Mouse (Mus musculus): ENCODE measurements around the gene Zfp329. TPM values are rescaled to one million over a fixed set of nuclear protein-coding genes. Genes with fewer than 3 reads are reported as not detected.
A peak's percentile ranks its signal among the peaks of the same experiment; 100 is the strongest.

Gene Zfp329
- polyA plus RNA-seq, 1 experiment from 2014 or later: 21.5 TPM

DNA sequence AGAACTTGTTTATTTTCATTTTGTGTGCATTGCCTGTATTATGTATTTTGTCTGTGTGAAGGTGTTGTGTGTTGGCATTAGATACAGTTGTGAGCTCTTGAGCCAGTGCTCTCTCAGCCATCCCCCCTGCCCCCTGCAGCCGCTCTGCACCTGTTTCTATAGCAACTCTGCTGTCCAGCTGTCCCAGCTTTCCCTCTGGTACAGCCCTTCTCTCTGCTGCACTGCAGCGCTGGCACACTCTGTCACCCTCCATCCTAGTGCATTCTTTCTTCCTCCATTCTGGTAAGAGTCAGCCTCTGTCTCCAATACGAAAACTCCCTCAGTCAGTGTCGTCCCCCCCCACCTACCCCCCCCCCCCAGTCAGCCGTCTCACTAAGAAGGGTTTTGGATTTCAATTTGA is 30.6 kb downstream of the Zfp329 start:
- H3K4me3 ChIP-seq: no peak overlapping the region
- no peak overlapping the region for H3K9ac ChIP-seq
- H3K36me3 ChIP-seq: no peaks in the 10 kb centered on the region
- no peak overlapping the region for H3K27ac ChIP-seq
- H3K9me3 ChIP-seq: no peaks in the 10 kb centered on the region
- 23% methylated on average over 5 of the region's 5 CpGs for WGBS
- H3K4me1 ChIP-seq: no peaks in the 10 kb centered on the region
- no peaks in the 10 kb centered on the region for H3K27me3 ChIP-seq
- no peak overlapping the region for H3K4me2 ChIP-seq
- no peak for ATAC-seq (ENCODE audit: insufficient number of reproducible peaks, insufficient read depth, low FRiP score, low TSS enrichment, low read depth)

DNA sequence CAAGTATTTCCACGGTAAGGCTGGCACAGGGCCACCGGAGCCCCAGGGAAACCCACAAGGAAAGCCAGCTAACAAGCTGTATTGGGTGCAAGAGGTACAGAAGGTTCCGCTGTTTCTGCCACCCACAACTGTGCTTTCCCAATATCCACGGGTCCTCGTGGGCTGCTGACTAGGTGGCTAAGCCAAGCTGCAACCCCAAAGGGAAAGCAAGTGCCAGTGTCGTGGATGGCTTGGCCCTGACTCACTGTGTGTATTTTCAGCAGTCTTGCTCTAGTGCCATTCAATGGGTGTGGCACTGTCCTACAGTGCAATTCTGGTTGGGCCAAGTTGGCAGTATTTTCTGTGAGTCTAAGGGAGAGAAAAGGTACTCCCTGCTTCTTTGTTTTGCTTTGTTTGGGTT is 31.3 kb downstream of the Zfp329 start:
- no peak overlapping the region for H3K4me2 ChIP-seq
- no peaks in the 10 kb centered on the region for H3K9me3 ChIP-seq
- no peak overlapping the region for H3K27ac ChIP-seq
- H3K9ac ChIP-seq: no peak overlapping the region
- 71% methylated on average over 6 of the region's 6 CpGs for WGBS
- H3K4me3 ChIP-seq: no peak overlapping the region
- H3K4me1 ChIP-seq: no peaks in the 10 kb centered on the region
- ATAC-seq (ENCODE audit: insufficient number of reproducible peaks, insufficient read depth, low FRiP score, low TSS enrichment, low read depth): no peak
- no peaks in the 10 kb centered on the region for H3K36me3 ChIP-seq
- no peaks in the 10 kb centered on the region for H3K27me3 ChIP-seq

DNA sequence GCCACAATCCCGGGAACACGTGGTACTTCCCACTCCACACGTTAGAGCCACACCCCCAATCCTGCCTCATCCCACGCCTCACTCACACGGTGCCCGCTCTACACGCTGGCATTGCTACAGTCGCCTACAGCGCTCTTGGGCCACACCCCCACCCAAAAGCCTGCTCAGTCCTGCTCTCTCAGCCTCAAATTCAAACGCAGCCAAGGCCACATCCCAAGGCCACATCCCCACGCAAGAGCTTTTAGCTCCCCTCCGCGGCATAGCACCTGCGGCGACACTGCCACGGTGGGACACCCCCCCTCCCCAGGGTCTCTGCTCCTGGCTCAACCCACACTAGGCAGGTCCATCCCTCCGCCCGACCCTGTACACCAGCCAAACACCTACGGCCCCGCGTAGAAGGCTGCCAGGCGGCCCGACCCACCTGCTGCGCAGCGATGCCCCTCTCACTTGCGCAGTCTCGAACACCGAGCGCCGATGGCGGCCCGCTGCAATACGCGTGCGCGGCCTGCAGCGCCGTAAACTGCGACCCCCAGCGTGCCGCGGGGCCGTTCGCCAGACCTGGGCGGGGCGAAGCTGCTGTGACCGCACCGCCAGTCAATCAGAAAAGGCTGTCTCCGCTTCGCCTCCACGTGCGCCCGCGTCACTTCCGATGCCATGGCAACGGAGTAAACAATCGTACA is 38.4 kb downstream of the Zfp329 start:
- H3K9ac ChIP-seq: peak overlapping the region; percentile 86
- no peaks in the 10 kb centered on the region for H3K27me3 ChIP-seq
- peaks cover 2% of the 10 kb centered on the region for H3K36me3 ChIP-seq
- WGBS: under 1% methylated on average over 57 of the region's 57 CpGs
- peaks cover 9% of the 10 kb centered on the region for H3K4me1 ChIP-seq
- H3K4me3 ChIP-seq: peak overlapping the region; percentile 76
- no peaks in the 10 kb centered on the region for H3K9me3 ChIP-seq
- H3K27ac ChIP-seq: no peak overlapping the region
- peak; percentile 94 for ATAC-seq (ENCODE audit: insufficient number of reproducible peaks, insufficient read depth, low FRiP score, low TSS enrichment, low read depth)
- H3K4me2 ChIP-seq: peak overlapping the region; percentile 94

DNA sequence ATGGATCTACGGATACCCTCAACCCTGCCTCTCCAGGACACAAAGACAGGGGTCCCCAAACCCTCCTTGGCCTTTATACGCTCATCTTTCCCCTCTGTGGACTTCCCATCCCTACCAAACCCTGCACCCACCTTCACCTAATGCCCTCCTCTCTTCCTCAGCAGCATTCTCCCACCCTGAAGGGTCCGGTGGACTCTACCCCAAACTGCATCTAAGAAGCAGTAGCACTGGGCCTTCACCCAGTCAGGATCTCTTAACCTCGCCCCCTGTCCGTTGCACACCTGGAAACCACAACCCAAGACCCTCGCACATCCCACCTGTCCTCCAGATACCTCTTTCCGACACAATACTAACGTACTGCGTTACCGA is 38.9 kb downstream of the Zfp329 start:
- Histone ChIP-seq H3K4me3 (peak overlapping the region; percentile 76), H3K27ac (no peak overlapping the region), H3K4me1 (peaks cover 9% of the 10 kb centered on the region), H3K36me3 (peaks cover 8% of the 10 kb centered on the region), H3K9me3 (no peaks in the 10 kb centered on the region), H3K27me3 (no peaks in the 10 kb centered on the region), H3K4me2 (peak overlapping the region; percentile 94), H3K9ac (peak overlapping the region; percentile 86)
- ATAC-seq (ENCODE audit: insufficient number of reproducible peaks, insufficient read depth, low FRiP score, low TSS enrichment, low read depth): 0 out of 2 replicates have a peak, but pooled peaks have one; percentile 16
- WGBS: 20% methylated on average over 10 of the region's 10 CpGs

DNA sequence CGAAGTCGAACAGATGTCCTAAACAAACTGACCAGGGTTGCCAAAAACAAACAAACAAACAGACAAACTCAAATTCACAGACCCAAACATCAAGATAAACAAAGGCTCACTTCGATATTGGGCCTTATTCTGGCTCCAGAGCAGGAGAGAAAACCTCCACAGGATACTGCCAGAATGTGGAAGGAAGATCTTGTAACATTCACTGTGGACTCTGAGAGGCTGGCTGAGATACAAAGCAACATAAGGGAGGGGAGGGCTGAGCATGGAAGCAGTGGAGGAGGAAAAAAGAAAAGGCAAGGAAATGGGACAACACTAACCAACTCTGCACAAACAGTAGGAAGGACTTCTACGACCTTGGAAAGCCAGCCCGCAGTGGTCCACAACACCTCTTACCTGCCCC is 39.5 kb downstream of the Zfp329 start:
- Histone ChIP-seq H3K36me3 (peaks cover 14% of the 10 kb centered on the region), H3K27ac (no peak overlapping the region), H3K27me3 (no peaks in the 10 kb centered on the region), H3K9ac (no peak overlapping the region), H3K9me3 (no peaks in the 10 kb centered on the region), H3K4me1 (peaks cover 9% of the 10 kb centered on the region), H3K4me2 (peak overlapping the region; percentile 94), H3K4me3 (peak overlapping the region; percentile 76)
- WGBS: 87% methylated on average over 5 of the region's 5 CpGs
- no peak for ATAC-seq (ENCODE audit: insufficient number of reproducible peaks, insufficient read depth, low FRiP score, low TSS enrichment, low read depth)

DNA sequence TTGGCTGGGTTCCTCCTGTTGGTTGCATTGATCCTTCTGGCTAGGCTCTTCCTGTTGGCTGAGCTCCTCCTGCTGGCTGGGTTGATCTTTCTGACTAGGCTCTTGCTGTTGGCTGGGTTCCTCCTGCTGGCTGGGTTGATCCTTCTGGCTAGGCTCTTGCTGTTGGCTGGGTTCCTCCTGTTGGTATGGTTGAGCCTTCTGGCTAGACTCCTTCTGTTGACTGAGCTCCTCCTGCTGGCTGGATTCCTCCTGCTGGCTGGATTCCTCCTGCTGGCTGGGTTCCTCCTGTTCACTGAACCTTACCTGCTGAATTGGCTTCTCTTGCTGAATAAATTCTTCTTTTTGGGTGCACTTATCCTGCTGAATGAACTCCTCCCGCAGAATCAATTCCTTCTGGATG is 44.1 kb downstream of the Zfp329 start:
- H3K27me3 ChIP-seq: no peaks in the 10 kb centered on the region
- peaks cover 58% of the 10 kb centered on the region for H3K36me3 ChIP-seq
- no peak overlapping the region for H3K27ac ChIP-seq
- H3K9me3 ChIP-seq: no peaks in the 10 kb centered on the region
- H3K4me3 ChIP-seq: no peak overlapping the region
- ATAC-seq (ENCODE audit: insufficient number of reproducible peaks, insufficient read depth, low FRiP score, low TSS enrichment, low read depth): no peak
- no peak overlapping the region for H3K9ac ChIP-seq
- H3K4me2 ChIP-seq: no peak overlapping the region
- H3K4me1 ChIP-seq: peaks cover 3% of the 10 kb centered on the region
- 92% methylated on average over 1 of the region's 1 CpGs for WGBS

DNA sequence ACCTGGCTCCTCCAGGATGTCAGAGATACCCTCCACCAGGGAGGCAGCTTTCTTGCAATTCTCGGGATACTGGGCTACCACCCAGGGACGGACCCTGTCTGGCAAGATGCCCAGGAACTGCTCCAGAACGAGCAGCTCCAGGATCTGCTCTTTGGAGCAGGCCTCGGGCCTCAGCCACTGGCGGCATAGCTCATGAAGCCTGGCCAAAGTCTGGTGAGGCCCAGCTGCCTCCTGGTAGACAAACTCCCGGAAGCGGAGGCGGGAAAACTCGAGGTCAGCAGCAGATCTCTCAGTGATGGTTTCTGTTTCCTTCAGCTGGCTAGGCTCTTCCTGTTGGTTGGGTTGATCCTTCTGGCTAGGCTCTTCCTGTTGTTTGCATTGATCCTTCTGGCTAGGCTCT is 44.5 kb downstream of the Zfp329 start:
- Histone ChIP-seq H3K4me3 (no peak overlapping the region), H3K9ac (no peak overlapping the region), H3K4me2 (no peak overlapping the region), H3K27me3 (no peaks in the 10 kb centered on the region), H3K9me3 (no peaks in the 10 kb centered on the region), H3K27ac (no peak overlapping the region), H3K36me3 (peaks cover 63% of the 10 kb centered on the region), H3K4me1 (no peaks in the 10 kb centered on the region)
- no peak for ATAC-seq (ENCODE audit: insufficient number of reproducible peaks, insufficient read depth, low FRiP score, low TSS enrichment, low read depth)
- WGBS: 91% methylated on average over 9 of the region's 9 CpGs

Other genes starting within 250 kb of the Zfp329 start
- 0.01 TPM in 1 of 2 replicates, not detected in the other for gene Vmn2r53, start 210.1 kb downstream of the Zfp329 start, polyA plus RNA-seq (2015; fragmentation: Nextera tagmentation; extraction: Ambion mirVana)
- not detected in 2 replicates for gene Vmn2r54, start 178.5 kb downstream of the Zfp329 start, polyA plus RNA-seq (2015; fragmentation: Nextera tagmentation; extraction: Ambion mirVana)
- gene Vmn2r55, start 133.9 kb downstream of the Zfp329 start, polyA plus RNA-seq (2015; fragmentation: Nextera tagmentation; extraction: Ambion mirVana): not detected in 2 replicates
- not detected in 2 replicates for gene Vmn2r56, start 83.9 kb downstream of the Zfp329 start, polyA plus RNA-seq (2015; fragmentation: Nextera tagmentation; extraction: Ambion mirVana)
- 11.2 and 11.8 TPM in 2 replicates for gene Zscan18, start 15.2 kb downstream of the Zfp329 start, polyA plus RNA-seq (2015; fragmentation: Nextera tagmentation; extraction: Ambion mirVana)
- gene Zfp110, start 15.9 kb upstream of the Zfp329 start, polyA plus RNA-seq (2015; fragmentation: Nextera tagmentation; extraction: Ambion mirVana): 33.9 and 42.5 TPM in 2 replicates
- 5.5 and 5.9 TPM in 2 replicates for gene Zfp128, start 62.3 kb upstream of the Zfp329 start, polyA plus RNA-seq (2015; fragmentation: Nextera tagmentation; extraction: Ambion mirVana)
- gene Zscan22, start 79.0 kb upstream of the Zfp329 start, polyA plus RNA-seq (2015; fragmentation: Nextera tagmentation; extraction: Ambion mirVana): 19.4 and 20.5 TPM in 2 replicates
- 1,116 and 1,158 TPM in 2 replicates for gene Rps5, start 103.4 kb upstream of the Zfp329 start, polyA plus RNA-seq (2015; fragmentation: Nextera tagmentation; extraction: Ambion mirVana)
- gene Rnf225, start 108.6 kb upstream of the Zfp329 start, polyA plus RNA-seq (2015; fragmentation: Nextera tagmentation; extraction: Ambion mirVana): 0.66 and 1.1 TPM in 2 replicates
- gene Zfp324, start 147.0 kb upstream of the Zfp329 start, polyA plus RNA-seq (2015; fragmentation: Nextera tagmentation; extraction: Ambion mirVana): 14.2 and 15.2 TPM in 2 replicates
- 9.4 and 9.8 TPM in 2 replicates for gene Zfp446, start 159.0 kb upstream of the Zfp329 start, polyA plus RNA-seq (2015; fragmentation: Nextera tagmentation; extraction: Ambion mirVana)
- gene Slc27a5, start 179.3 kb upstream of the Zfp329 start, polyA plus RNA-seq (2015; fragmentation: Nextera tagmentation; extraction: Ambion mirVana): 0.11 and 0.47 TPM in 2 replicates
- 327 and 337 TPM in 2 replicates for gene Trim28, start 180.3 kb upstream of the Zfp329 start, polyA plus RNA-seq (2015; fragmentation: Nextera tagmentation; extraction: Ambion mirVana)
- 27.1 and 27.2 TPM in 2 replicates for gene Zbtb45, start 191.2 kb upstream of the Zfp329 start, polyA plus RNA-seq (2015; fragmentation: Nextera tagmentation; extraction: Ambion mirVana)
- 129 and 137 TPM in 2 replicates for gene Chmp2a, start 215.9 kb upstream of the Zfp329 start, polyA plus RNA-seq (2015; fragmentation: Nextera tagmentation; extraction: Ambion mirVana)
- 74.0 and 97.2 TPM in 2 replicates for gene Ube2m, start 219.4 kb upstream of the Zfp329 start, polyA plus RNA-seq (2015; fragmentation: Nextera tagmentation; extraction: Ambion mirVana)
- gene Mzf1, start 235.9 kb upstream of the Zfp329 start, polyA plus RNA-seq (2015; fragmentation: Nextera tagmentation; extraction: Ambion mirVana): 4.1 and 4.4 TPM in 2 replicates

Data from embryonic facial prominence, embryonic 13.5 days (tissue).